In the genomic region with DNA sequence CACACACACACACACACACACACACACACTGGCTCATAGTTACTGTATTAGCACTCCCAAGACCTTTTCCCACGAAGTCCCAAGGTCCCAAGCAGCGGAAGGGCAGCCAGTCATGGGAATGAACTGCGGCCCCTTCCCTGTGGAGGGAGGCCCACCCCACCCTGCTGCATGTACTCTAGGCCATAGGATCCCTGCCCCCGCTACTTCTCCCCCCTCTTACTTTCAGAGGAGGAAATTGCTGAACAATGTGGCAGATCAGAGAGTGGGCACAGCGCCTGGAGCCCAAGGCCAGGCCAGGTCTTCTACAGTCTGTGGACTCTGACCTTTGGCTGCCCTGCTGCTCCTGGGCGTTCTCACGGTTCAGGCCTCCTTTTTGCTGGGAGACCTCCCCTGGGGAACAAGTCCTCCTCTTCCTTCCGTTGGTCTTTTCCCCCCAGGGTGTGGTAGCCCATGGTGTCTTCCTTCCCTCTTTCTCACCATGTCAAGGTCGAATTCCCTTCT, we compare ENCODE assay signal across 9 mouse cellular contexts. TPM values are rescaled to one million over a fixed set of nuclear protein-coding genes. Genes with fewer than 3 reads are reported as not detected.
DNase-seq lines count a peak whose midpoint lies in the region; ATAC-seq and TF ChIP-seq lines count a peak whose summit lies in the region.
"Had no signal": no experiment of that assay in that cellular context is flagged by ENCODE, and none has a peak within 500 bp of the region (broad histone marks: within the 10 kb centered on the region; RNA-seq: fewer than 3 reads in every experiment).

No protein-coding gene starts in this region.

- TF ChIP-seq CTCF in liver, adult 2 months (IDR thresholded peaks at IDR 0.05; ENCODE audit: low read depth, low read length): no peak

- no peak overlapping the region for H3K9ac ChIP-seq in heart, embryonic 15.5 days
- peak overlapping the region; percentile 26 for H3K9ac ChIP-seq in liver, adult 2 months (ENCODE audit: low read depth, low read length)

- no peak overlapping the region for H3K4me3 ChIP-seq in heart, embryonic 15.5 days
- peak overlapping the region; percentile 13; the same call in 1 of the 2 replicates for H3K4me3 ChIP-seq in liver, adult 2 months (ENCODE audit: insufficient read depth, low read depth, low read length)

- no peaks in the 10 kb centered on the region for H3K9me3 ChIP-seq in heart, embryonic 15.5 days (replicated peaks)
- H3K9me3 ChIP-seq: G1E had no signal

- no peak for TF ChIP-seq POLR2A in liver, adult 2 months (IDR thresholded peaks at IDR 0.05; ENCODE audit: extremely low read depth, insufficient read depth, low read length)

- peak; percentile 15 to 17 for DNase-seq in spleen, postnatal 36 days (ENCODE audit: low spot score in 2 of 2)
- no peak for DNase-seq in spleen, postnatal 14 days (ENCODE audit: low spot score in 2 of 2)
- peak; percentile 89 for DNase-seq in liver, adult 2 months (ENCODE audit: extremely low read depth, low read depth, low spot score)
- peak; percentile 83 for DNase-seq in testis, postnatal 10 days (ENCODE audit: low spot score)
- DNase-seq in frontal cortex, postnatal 14 days (ENCODE audit: low spot score in 2 of 2): no peak
- no peak for DNase-seq in neural tube, embryonic 10.5 days (ENCODE audit: extremely low spot score, low spot score)

- peaks cover 17% of the 10 kb centered on the region for H3K4me1 ChIP-seq in heart, embryonic 15.5 days (replicated peaks)
- peaks cover 17% of the 10 kb centered on the region for H3K4me1 ChIP-seq in liver, adult 2 months (ENCODE audit: control insufficient read depth, insufficient read depth, low read length)

- no peaks in the 10 kb centered on the region for H3K27me3 ChIP-seq in heart, embryonic 15.5 days
- H3K27me3 ChIP-seq in liver, adult 2 months (ENCODE audit: control insufficient read depth, insufficient read depth, low read length): no peaks in the 10 kb centered on the region

- H3K27ac ChIP-seq in heart, embryonic 15.5 days: peak overlapping the region; percentile 69
- H3K27ac ChIP-seq in liver, adult 2 months (replicated peaks; ENCODE audit: insufficient read depth, low read depth, low read length): peak overlapping the region; percentile 78

- H3K79me2 ChIP-seq in liver, adult 2 months (ENCODE audit: control insufficient read depth, insufficient read depth, low read length): no peaks in the 10 kb centered on the region; the same call in 1 of the 2 replicates

- no peak overlapping the region for H3K4me2 ChIP-seq in heart, embryonic 15.5 days

- no peaks in the 10 kb centered on the region for H3K36me3 ChIP-seq in heart, embryonic 15.5 days
- no peaks in the 10 kb centered on the region for H3K36me3 ChIP-seq in liver, adult 2 months (ENCODE audit: control insufficient read depth, insufficient read depth, low read length)
- H3K36me3 ChIP-seq: G1E had no signal

- WGBS in heart, embryonic 15.5 days: 48% methylated on average over 9 of the region's 9 CpGs
- WGBS in liver, adult 2 months: 8% methylated on average over 9 of the region's 9 CpGs

- ATAC-seq in heart, embryonic 15.5 days (replicated peaks; ENCODE audit: insufficient number of reproducible peaks, insufficient read depth, low FRiP score, low read depth): peak; percentile 48
- ATAC-seq in frontal cortex, adult (ENCODE audit: low TSS enrichment): no peak

RNA-seq across cellular contexts. Expression of gene Oaz2, which starts 3.7 kb away (rescaled TPM):
- polyA plus RNA-seq in heart, embryonic 15.5 days (2015; fragmentation: Nextera tagmentation; extraction: Ambion mirVana): 258 and 293 TPM in 2 replicates
- total RNA-seq in liver, adult 2 months (2014; rRNA removed): 14.7 and 20.6 TPM in 2 replicates
- polyA plus RNA-seq in liver, adult 2 months (2012; rRNA removed): 27.5 and 29.6 TPM in 2 replicates

RNA-seq across cellular contexts. Expression of gene Rbpms2, which starts 42.0 kb away (rescaled TPM):
- polyA plus RNA-seq in heart, embryonic 15.5 days (2015; fragmentation: Nextera tagmentation; extraction: Ambion mirVana): 90.2 and 98.2 TPM in 2 replicates
- 9.8 and 13.2 TPM in 2 replicates for total RNA-seq in liver, adult 2 months (2014; rRNA removed)
- polyA plus RNA-seq in liver, adult 2 months (2012; rRNA removed): 110 and 121 TPM in 2 replicates

Comparison
In these comparisons a context has a peak if more than half of its experiments do, and no peak if none do; other contexts are left out.
1. DNase-seq: peak in spleen, postnatal 36 days (2 of 2), liver, adult 2 months (single experiment) and testis, postnatal 10 days (single experiment); none in spleen, postnatal 14 days (0 of 2), frontal cortex, postnatal 14 days (0 of 2) and neural tube, embryonic 10.5 days (single experiment).